Mouse (Mus musculus) hindbrain, postnatal 0 days (tissue): ENCODE data around the gene Myo16. TPM values are rescaled to one million over a fixed set of nuclear protein-coding genes. Genes with fewer than 3 reads are reported as not detected.

Source experiments
- ATAC-seq: fragments of 200-750 bp; cut with Nextera tagmentation; 2 replicates; pipeline ENCODE4 v1.8.0; 2017; ENCODE audit warnings: mild to moderate bottlenecking, moderate TSS enrichment, moderate library complexity
- DNase-seq: peaks from one replicate; pipeline ENCODE4 v3.0.0-alpha.2; 2015; ENCODE audit warnings: low spot score
- H3K27ac ChIP-seq: fragments of 300-500 bp; sonication (generic); 2 replicates; pipeline ENCODE4 v1.5.1; 2014; ENCODE audit warnings: mild to moderate bottlenecking
- H3K27me3 ChIP-seq: fragments of 300-500 bp; sonication (generic); 2 replicates; pipeline ENCODE4 v1.6.1; 2014; ENCODE audit warnings: low read length, mixed read lengths; ENCODE audit not compliant: insufficient read depth
- H3K36me3 ChIP-seq: fragments of 300-500 bp; sonication (generic); 2 replicates; pipeline ENCODE4 v1.6.1; 2014; ENCODE audit warnings: low read length, mixed read lengths; ENCODE audit not compliant: insufficient read depth
- H3K4me1 ChIP-seq: fragments of 300-500 bp; sonication (generic); 2 replicates; pipeline ENCODE4 v1.6.1; 2014; ENCODE audit warnings: antibody characterized with exemption, low read length, mixed read lengths; ENCODE audit not compliant: insufficient read depth
- H3K4me2 ChIP-seq: fragments of 300-500 bp; sonication (generic); 2 replicates; pipeline ENCODE4 v1.6.1; 2014; ENCODE audit warnings: low read depth, mild to moderate bottlenecking, low read length, moderate library complexity, mixed read lengths
- H3K4me3 ChIP-seq: fragments of 300-500 bp; sonication (generic); 2 replicates; pipeline ENCODE4 v1.5.1; 2014; ENCODE audit warnings: low read length
- H3K9ac ChIP-seq: fragments of 300-500 bp; sonication (generic); replicated peaks from 2 replicates; pipeline ENCODE4 v1.6.1; 2014; ENCODE audit warnings: mild to moderate bottlenecking, low read length, moderate library complexity, mixed read lengths
- H3K9me3 ChIP-seq: fragments of 300-500 bp; sonication (generic); 2 replicates; pipeline ENCODE4 v1.6.1; 2016; ENCODE audit warnings: low read length, mixed read lengths
- CTCF ChIP-seq: IDR thresholded peaks from 2 replicates; pipeline ENCODE4 v1.5.1; 2016; ENCODE audit warnings: antibody characterized with exemption, control low read depth, low read depth
- WGBS: fragments of 180-500 bp; shearing (Covaris S2); extraction: QIAGEN DNeasy Blood & Tissue Kit; methylation state at CpG from one replicate; pipeline ENCODE4 v1.1.7; 2014; 5-methylcytosine and 5-hydroxymethylcytosine counted together
- polyA plus RNA-seq: library from polyadenylated mRNA; unstranded; fragments of >200 nt; fragmentation: Nextera tagmentation; extraction: Ambion mirVana; gene quantifications from 2 replicates; pipeline ENCODE4 v1.2.1, GENCODE M21; 2015
- total RNA-seq: library from RNA; depleted of rRNA; stranded (reverse); fragments of >200 nt; gene quantifications from 2 replicates; pipeline ENCODE4 v1.2.3, GENCODE M21; 2014

Myo16 gene
- total and polyA plus RNA-seq, 2 experiments from 2014 or later: 8.7 to 71.2 TPM

DNA sequence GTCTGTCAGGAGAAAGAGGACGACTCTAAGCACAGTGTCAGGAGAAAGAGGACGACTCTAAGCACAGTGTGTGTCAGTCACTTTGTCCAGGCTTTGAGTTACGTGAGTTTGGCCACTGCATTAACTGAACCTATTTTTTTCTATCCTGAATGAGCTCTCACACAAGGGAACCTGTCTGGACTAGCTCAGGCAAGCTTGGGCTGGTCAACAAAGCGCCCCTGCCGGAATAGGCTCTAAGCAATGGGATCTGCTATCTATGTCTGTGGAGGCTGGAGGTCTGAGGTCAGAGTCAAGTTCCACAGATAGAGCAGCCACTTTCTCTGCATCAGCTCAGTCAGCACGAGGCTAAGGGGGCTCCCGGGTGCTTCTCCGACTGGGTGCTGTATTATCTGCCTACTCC lies 46.3 kb downstream of the Myo16 start:
- WGBS: 72% methylated on average over 8 of the region's 8 CpGs
- no peak for DNase-seq
- 0 out of 2 replicates have a peak overlapping the region, but pooled peaks have one; percentile 15 for H3K27ac ChIP-seq
- 0 out of 2 replicates have a peak, but pooled peaks cover 3% of the 10 kb centered on the region for H3K4me1 ChIP-seq
- H3K4me2 ChIP-seq: no peak overlapping the region
- no peak overlapping the region for H3K9ac ChIP-seq
- ATAC-seq: no peak
- no peaks in the 10 kb centered on the region for H3K9me3 ChIP-seq
- no peaks in the 10 kb centered on the region for H3K36me3 ChIP-seq
- no peak for TF ChIP-seq CTCF
- no peak overlapping the region for H3K4me3 ChIP-seq
- H3K27me3 ChIP-seq: no peaks in the 10 kb centered on the region

DNA sequence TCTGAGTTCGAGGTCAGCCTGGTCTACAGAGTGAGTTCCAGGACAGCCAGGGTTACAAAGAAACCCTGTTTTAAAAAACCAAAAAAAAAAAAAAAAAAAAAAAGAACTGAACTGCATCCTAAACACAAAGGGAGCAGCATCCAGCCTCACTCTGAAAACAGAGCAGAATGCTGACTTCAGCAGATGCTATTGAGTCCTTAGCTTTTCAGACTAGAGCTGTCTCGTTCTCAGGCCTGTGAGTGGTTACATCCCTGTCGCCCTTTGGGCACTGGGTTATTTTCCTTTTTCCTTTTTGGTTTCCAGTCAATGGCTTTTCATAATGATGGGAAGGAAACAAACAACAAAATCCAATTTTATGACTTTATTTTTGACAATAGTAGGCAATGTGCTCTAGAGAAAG lies 61.3 kb downstream of the Myo16 start:
- DNase-seq: peak; percentile 49
- 51% methylated on average over 3 of the region's 3 CpGs for WGBS
- ATAC-seq: peak; percentile 72; the same call in 1 of the 2 replicates
- H3K9me3 ChIP-seq: no peaks in the 10 kb centered on the region
- no peak for TF ChIP-seq CTCF
- H3K4me2 ChIP-seq: no peak overlapping the region
- H3K27ac ChIP-seq: no peak overlapping the region
- no peak overlapping the region for H3K4me3 ChIP-seq
- no peaks in the 10 kb centered on the region for H3K36me3 ChIP-seq
- H3K9ac ChIP-seq: no peak overlapping the region
- peaks cover 9% of the 10 kb centered on the region; the same call in 1 of the 2 replicates for H3K4me1 ChIP-seq
- no peaks in the 10 kb centered on the region for H3K27me3 ChIP-seq

DNA sequence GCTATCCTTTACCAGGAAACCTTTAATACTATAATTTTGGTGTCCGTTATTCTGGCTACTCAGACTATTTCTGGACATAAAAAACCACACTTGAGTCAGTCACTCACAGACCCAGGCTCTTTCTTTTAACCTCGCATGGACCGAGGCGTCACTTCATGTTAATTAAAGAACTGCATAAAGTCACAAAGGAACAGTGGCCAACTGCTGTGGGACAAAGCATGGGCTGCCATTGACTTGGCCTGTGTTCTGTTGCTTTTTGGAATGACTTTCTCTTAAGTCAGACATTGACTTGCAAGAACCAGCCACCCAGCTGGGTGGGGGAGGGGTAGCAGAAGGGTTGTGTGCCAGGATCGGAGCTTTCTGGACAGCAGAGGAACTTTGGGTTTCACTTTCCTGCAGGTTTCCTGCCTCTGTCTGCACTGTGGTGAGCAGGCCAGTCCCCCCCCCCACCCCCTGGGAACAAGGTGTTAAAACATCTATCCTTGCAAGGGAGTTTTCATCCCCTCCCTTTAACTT lies 66.1 kb downstream of the Myo16 start:
- H3K27me3 ChIP-seq: no peaks in the 10 kb centered on the region
- no peak for TF ChIP-seq CTCF
- ATAC-seq: peak; percentile 76

DNA sequence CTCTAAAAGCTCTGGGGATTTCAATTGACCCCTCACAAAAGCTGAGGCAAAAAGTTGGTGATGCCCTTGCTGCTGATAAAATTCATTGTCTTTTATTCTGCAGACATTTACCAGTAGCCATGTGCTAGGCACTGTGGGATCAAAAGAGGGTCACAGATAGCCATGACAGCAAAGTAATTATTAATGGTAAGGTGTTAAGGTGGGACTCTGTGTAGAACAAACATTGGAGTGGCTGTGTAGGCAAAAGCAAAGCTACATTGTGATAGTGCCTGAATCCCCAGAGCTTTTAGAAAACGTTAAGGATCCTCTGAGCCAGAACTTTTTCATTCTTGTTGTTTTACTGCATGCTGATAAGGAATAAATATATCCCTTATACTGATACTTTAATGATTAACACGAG lies 69.1 kb downstream of the Myo16 start:
- no peaks in the 10 kb centered on the region for H3K27me3 ChIP-seq
- DNase-seq (no peak), ATAC-seq (no peak)
- no peak for TF ChIP-seq CTCF
- no peak overlapping the region for H3K9ac ChIP-seq
- H3K36me3 ChIP-seq: no peaks in the 10 kb centered on the region
- H3K4me3 ChIP-seq: no peak overlapping the region
- H3K4me2 ChIP-seq: no peak overlapping the region
- H3K27ac ChIP-seq: no peak overlapping the region
- H3K4me1 ChIP-seq: peaks cover 21% of the 10 kb centered on the region
- 61% methylated on average over 2 of the region's 2 CpGs for WGBS
- H3K9me3 ChIP-seq: no peaks in the 10 kb centered on the region

More for the DNA sequence above, 66.1 kb downstream of the Myo16 start:
- WGBS: 30% methylated on average over 5 of the region's 5 CpGs
- Histone ChIP-seq H3K4me2 (no peak overlapping the region), H3K9me3 (no peaks in the 10 kb centered on the region), H3K4me1 (peaks cover 22% of the 10 kb centered on the region), H3K4me3 (no peak overlapping the region), H3K27ac (0 out of 2 replicates have a peak overlapping the region, but pooled peaks have one; percentile 3), H3K36me3 (no peaks in the 10 kb centered on the region), H3K9ac (no peak overlapping the region)
- DNase-seq: peak; percentile 64

DNA sequence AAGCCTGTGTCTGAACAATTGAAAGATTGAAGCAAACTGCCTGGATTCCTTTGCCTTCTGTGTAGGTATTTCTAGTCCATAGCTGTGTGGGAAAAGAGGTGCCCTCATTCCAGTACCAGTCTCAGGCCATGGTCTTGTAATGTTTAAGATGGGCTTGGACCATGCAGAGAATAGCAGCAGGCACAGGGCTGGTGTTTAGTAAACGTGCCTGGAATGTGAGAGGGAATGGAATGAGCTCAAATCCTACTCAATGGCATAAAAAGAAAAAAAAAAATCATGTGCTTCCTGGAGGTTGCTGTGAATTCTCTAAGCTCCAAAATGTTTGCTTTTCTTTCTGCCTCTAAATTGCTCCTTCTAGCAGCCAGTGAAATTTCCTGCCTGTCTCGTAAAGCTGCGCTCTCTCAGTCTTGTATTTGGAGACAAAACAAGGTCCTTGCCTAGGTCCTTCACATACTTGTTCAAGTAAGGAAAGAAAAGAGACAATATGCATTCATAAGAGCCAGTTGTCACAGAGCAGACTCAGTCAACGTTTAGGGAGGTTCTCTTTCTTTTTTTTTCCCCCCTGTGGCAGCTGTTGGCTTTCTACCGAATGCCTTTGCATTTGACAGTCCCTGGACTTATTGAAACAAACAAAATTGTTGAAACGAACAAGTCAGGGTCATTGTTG lies 70.0 kb downstream of the Myo16 start:
- TF ChIP-seq CTCF: no peak
- Histone ChIP-seq H3K9me3 (no peaks in the 10 kb centered on the region), H3K4me3 (no peak overlapping the region), H3K4me1 (peaks cover 20% of the 10 kb centered on the region), H3K9ac (no peak overlapping the region), H3K4me2 (peak overlapping the region; percentile 30), H3K27ac (peak overlapping the region; percentile 67), H3K36me3 (no peaks in the 10 kb centered on the region), H3K27me3 (no peaks in the 10 kb centered on the region)
- DNase-seq (peak; percentile 17), ATAC-seq (no peak)
- WGBS: 13% methylated on average over 6 of the region's 6 CpGs

DNA sequence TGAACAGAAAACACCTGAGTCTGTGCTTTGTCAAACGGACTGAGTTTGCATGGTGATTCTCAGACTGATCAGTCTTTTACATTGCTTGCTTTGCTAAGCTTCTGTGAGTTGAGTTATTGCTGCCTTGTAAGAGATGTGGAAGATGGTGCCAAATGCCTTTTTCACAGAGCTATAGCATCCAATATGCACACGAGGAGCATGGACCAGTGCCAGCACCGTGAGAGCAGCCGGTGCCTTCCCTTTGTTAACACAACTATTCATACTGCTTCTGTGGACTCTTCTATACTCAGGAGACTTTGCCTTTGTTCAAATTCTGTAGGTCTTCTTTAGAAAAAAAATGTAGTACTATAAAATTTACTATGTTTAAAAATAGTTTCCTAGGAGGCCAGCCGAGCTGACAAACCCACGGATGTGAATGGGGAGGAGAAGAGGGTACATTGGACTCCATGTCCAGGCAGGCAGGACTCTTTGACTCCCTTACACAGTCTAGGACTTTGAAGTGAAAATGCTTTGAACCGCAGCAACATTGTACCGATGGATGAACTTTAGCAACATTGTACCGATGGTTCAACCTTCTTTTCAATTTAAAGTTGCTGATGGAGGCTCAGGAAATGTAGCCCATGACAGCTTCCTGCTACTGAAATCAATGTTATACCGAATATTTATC lies 70.7 kb downstream of the Myo16 start:
- DNase-seq: peak; percentile 82
- no peak for TF ChIP-seq CTCF
- Histone ChIP-seq H3K9me3 (no peaks in the 10 kb centered on the region), H3K27ac (peak overlapping the region; percentile 67), H3K27me3 (no peaks in the 10 kb centered on the region), H3K4me3 (no peak overlapping the region), H3K4me2 (peak overlapping the region; percentile 30), H3K4me1 (peaks cover 18% of the 10 kb centered on the region), H3K9ac (no peak overlapping the region), H3K36me3 (no peaks in the 10 kb centered on the region)
- ATAC-seq: 0 out of 2 replicates have a peak, but pooled peaks have one; percentile 33
- 28% methylated on average over 10 of the region's 10 CpGs for WGBS
